Mouse (Mus musculus) myocyte (in vitro differentiated cells): ENCODE results near the gene Hmgb2. TPM values are rescaled to one million over a fixed set of nuclear protein-coding genes. Genes with fewer than 3 reads are reported as not detected.

Experiments
- H3K27me3 ChIP-seq: one replicate; pipeline ENCODE4 v1.6.1; 2011; ENCODE audit not compliant: control insufficient read depth, insufficient read depth, insufficient read length
- H3K36me3 ChIP-seq: one replicate; pipeline ENCODE4 v1.6.1; 2011; ENCODE audit not compliant: control insufficient read depth, insufficient read depth
- H3K4me2 ChIP-seq: one replicate; pipeline ENCODE4 v1.6.1; 2011; ENCODE audit warnings: low read depth, control low read depth
- H3K4me3 ChIP-seq: one replicate; pipeline ENCODE4 v1.5.1; 2011; ENCODE audit warnings: mild to moderate bottlenecking, control low read depth, moderate library complexity
- H3K79me2 ChIP-seq: one replicate; pipeline ENCODE4 v1.6.1; 2011; ENCODE audit not compliant: control insufficient read depth, insufficient read depth
- H3ac ChIP-seq: one replicate; pipeline ENCODE4 v1.6.1; 2011; ENCODE audit not compliant: control insufficient read depth, insufficient read length
- MYOG ChIP-seq, 3 experiments: IDR thresholded peaks; one replicate each; pipeline ENCODE4 v1.6.1; 2011; ENCODE audit warnings: control low read depth in 2 of 3, low read depth in 2 of 3, mild to moderate bottlenecking in 2 of 3; ENCODE audit not compliant: insufficient read length in 2 of 3, control insufficient read depth in 1 of 3, insufficient read depth in 1 of 3
- REST ChIP-seq: IDR thresholded peaks from one replicate; pipeline ENCODE4 v1.6.1; 2011; ENCODE audit warnings: mild to moderate bottlenecking, control low read depth, moderate library complexity; ENCODE audit not compliant: insufficient read depth, insufficient read length
- polyA plus RNA-seq: library from polyadenylated mRNA; unstranded; fragments of >200 nt; fragmentation: generic; extraction: Trizol; gene quantifications from one replicate; pipeline ENCODE4 v1.2.1, GENCODE M21; 2012; ENCODE audit warnings: missing spikeins

The Hmgb2 gene
- polyA plus RNA-seq, 1 experiment = 24.9 TPM

DNA sequence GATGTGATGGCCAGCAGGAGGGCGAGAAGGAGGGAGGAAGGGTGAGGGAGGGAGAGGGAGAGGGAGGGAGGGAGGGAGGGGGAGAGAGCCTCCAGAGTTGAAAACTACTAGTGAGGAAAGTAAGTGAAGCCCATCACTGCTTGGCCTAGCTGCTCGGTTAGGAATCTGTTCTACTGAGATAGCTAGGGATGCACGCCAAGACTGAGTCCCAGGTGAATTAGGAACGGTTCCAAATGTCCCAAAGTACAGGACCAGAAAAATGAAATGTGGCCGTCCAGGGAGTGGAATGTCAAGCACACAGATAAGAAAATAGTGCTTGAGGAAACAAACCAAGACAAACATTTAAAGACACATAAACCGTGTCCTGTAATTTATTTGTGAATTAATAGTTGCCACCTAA lies 53.3 kb downstream of the Hmgb2 start:
- H3K27me3 ChIP-seq = no peaks in the 10 kb centered on the region
- H3K36me3 ChIP-seq = no peaks in the 10 kb centered on the region
- TF ChIP-seq MYOG (IDR thresholded peaks at IDR 0.05; ENCODE audit: control insufficient read depth in 1 of 3, insufficient read depth in 1 of 3, insufficient read length in 2 of 3, low read depth in 2 of 3) (no peak), REST (no peak)
- H3ac ChIP-seq = no peak overlapping the region
- no peaks in the 10 kb centered on the region for H3K79me2 ChIP-seq
- no peak overlapping the region for H3K4me3 ChIP-seq
- no peak overlapping the region for H3K4me2 ChIP-seq

Other genes with a start within 250 kb of the Hmgb2 start
- not detected for gene Hand2, start 190.9 kb upstream of the Hmgb2 start, polyA plus RNA-seq
- not detected for gene Scrg1, start 56.0 kb upstream of the Hmgb2 start, polyA plus RNA-seq
- gene Sap30, start 24.0 kb upstream of the Hmgb2 start, polyA plus RNA-seq = 32.5 TPM
- 3.1 TPM for gene Galnt7, start 141.1 kb downstream of the Hmgb2 start, polyA plus RNA-seq